Mouse (Mus musculus): ENCODE measurements around the gene Rtn2.

The Rtn2 gene

DNA sequence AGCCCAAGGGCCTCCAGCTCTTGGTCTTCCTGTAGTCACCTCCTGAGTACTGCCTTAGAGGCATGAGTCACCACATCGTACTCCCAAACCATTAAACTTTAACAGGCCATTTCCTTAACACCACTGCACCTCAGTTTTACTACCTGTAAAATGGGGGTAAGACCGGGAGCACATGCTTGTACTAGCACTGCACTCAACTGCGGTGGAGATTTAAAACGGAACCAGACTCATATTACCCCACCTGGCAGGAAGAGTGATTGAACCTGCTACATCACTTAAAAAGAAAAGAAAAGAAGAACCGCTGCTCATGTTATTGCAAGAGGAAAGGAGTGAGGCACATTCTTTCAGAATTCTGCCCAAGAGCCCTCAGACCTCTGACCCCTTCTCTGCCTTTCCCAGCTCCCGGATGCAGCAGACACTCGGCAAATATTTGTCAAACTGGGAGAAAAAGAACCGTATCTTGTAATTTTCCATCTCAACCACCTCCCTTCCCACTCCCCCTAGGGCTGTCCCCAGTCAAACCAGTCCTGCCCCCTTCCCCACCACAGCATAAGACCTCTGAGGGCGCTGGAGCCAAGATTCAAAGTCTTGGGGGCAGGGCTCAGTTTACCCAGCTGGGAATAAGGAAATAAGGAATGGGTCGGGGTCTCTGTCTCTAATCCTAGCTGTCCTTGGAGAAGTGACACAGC is 13.3 kb upstream of the Rtn2 start:
- in situ Hi-C loops (cut with MboI, MseI): no loop called here

DNA sequence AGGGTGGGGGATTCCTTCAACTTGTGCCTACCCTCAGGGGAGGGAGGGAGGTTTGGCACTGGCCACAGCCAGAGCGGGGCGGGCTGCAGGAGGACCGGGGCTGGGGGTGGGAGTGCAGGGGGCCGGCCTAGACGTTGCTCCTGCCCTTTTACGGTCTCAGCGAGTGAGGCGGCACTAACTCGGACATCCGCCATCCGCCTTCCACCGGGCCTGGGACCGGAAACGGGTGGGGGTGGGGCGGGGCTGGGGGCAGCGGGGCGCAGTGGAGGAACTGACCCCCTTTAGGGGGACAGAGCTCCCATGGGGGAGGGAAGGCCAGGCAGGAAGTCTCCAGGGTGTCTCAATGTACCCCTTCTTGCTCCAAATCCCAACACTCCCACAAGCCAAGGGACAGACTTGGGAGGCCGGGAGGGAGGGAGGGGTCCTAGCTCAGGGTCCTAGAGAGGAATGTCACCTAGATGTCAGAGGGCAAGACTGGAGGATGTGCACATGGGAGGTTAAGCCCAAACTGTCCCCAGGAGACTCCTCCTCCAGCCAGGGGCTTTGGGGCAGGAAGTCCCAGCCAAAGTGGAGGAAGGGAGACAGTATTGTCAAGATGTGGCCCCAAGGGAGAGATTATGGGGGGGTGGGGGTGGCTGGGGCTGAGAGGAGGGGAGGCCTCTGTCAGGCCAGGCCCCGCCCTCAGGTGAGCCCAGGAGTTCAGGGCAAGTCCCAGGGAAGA is 12.5 kb upstream of the Rtn2 start:
- in situ Hi-C loops (cut with MboI, MseI): no loop called here

DNA sequence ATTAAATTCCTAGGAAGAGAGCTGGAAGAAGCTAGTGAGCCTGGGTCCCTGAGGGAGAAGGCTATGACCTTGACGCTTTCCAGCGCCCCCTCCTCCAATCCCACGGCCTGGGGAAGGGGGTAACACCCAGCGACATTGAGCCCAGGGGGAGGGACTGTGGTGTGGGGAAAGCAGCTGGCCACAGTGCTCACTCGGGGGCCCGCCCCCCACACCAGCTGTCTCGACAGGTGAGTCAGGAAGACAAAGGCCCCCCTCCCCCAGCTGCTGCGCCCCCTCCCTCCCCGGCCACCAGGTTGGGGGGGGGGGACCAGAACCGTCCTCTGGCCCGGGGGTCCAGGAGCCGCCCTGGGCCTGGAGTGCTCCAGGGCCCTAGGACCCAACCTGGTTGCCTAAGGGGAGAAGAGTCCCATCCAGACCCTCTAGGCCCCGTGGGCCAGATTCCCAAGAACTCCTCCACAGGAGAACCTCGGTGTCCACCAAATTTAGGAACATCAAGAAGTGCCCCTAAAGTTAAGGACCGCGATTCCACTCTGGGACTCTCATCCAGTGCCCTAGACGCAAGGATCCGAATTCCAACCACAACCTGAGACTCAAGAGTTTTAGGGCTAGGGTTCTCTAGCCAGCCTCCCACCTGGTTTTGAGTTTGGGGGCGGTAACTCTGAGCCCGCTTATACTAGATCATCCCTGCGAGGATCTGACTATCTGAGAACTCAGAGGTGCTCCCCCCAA is 11.8 kb upstream of the Rtn2 start:
- in situ Hi-C loops (cut with MboI, MseI): no loop called here

GRCm38 (mm10) chr7:19271238-19272172 is 10.9 kb upstream of the Rtn2 start, which contains the start of gene Vasp:
TSS of gene Vasp (minus strand) at chr7:19271817.
- in situ Hi-C loops (cut with MboI, MseI): no loop called here

- in situ Hi-C loops (cut with MboI, MseI): no loop called here
These were observed 10.2 kb upstream of the Rtn2 start for GRCm38 (mm10) chr7:19272173-19272764.

DNA sequence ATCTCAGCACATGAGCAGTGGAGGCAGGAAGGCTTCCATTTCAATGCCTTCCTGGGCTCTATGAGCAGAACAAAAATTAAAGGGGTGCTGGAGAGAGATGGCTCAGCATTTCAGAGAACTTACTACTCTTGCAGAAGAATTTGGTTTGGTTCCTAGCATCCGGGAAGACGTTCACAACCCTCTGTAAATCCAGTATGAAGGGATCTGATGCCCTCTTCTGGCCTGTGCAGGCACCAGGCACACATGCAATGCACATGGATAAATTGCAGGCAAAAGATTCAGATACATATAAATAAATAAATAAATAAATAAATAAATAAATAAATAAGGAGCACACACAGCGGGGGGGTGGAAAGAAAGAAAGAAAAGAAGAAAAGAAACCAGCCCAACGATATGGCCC is 6.2 kb upstream of the Rtn2 start:
- in situ Hi-C loops (cut with MboI, MseI): no loop called here

- in situ Hi-C loops (cut with MboI, MseI): no loop called here
These were observed 3.4 kb upstream of the Rtn2 start for GRCm38 (mm10) chr7:19279052-19279451.

DNA sequence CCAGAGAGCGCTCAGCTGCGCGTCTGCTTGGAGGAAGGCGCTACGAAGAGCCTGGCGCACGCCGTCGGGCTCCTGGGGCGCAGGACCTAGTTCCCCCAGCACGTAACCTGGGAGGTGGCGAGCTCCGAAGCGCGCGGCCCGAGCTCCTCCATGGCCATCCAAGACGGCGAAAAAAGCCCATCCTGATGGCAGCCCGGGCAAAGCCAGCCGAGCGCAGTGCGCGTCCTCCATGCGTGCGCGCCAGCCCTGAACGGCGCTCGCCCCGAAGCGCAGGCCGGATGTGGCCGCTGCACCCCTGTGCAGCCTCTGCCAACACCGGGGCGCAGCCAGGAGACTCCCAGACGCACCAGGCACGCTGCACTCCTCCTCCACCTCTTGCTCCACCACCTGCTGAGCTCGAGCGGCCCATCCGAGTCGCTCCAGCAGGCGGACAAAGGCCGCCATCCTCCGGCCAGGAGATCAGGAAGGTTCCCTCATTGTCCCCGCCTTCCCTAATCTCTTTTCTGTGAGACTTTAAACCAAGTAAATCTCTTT is 2.8 kb upstream of the Rtn2 start, which contains the start of gene Ppm1n:
Gene Ppm1n (minus strand): TSS at position 484 of the 534 bp plus-strand sequence.
- in situ Hi-C loops (cut with MboI, MseI): loop anchor here (5.0 kb wide), 2 partner anchors 47 to 102 kb away; partner anchors contain the start of gene Eml2

GRCm38 (mm10) chr7:19281680-19282304 is 632 bp upstream of the Rtn2 start:
- in situ Hi-C loops (cut with MboI, MseI): loop anchor here (5.0 kb wide), 2 partner anchors 49 to 104 kb away; partner anchors contain the start of gene Eml2

- in situ Hi-C loops (cut with MboI, MseI): loop anchor here (5.0 kb wide), 2 partner anchors 51 to 106 kb away; partner anchors contain the start of gene Eml2
These were observed 474 bp downstream of the Rtn2 start for GRCm38 (mm10) chr7:19282791-19283405.

DNA sequence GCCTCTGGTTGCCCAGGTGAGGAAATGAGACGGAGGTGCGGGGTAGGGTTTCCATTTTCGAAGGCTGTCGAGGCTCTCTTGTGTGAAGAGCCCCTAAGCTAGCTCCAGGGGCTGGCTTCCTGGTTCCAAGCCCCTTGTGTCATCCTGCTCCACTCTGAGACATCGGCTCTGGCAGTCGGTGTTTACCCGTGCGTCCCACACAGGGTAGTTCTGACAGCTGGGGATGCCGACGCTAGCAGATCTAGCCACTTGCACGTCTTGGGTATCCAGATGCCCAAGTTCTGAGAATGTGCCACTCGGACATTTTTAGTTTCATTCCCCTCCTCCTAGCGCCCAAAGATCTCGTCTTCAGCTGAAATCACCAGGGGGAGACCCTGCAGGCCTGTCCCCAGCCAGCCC is 981 bp downstream of the Rtn2 start:
- in situ Hi-C loops (cut with MboI, MseI): loop anchor here (5.0 kb wide), 2 partner anchors 51 to 106 kb away; partner anchors contain the start of gene Eml2

DNA sequence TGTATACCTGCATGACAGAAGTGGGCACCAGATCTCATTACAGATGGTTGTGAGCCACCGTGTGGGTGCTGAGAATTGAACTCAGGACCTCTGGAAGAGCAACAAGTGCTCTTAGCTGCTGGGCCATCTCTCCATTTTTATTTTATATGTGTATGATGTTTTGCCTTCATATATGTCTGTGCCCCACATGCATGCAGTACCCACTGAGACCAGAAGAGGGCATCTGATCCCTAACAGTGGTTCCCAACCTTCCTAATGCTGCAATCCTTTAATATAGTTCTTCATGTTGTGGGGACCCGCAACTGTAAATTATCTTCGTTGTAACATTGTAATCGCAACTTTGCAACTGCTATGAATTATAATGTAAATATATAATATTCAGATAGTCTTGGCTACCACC is 2.3 kb downstream of the Rtn2 start:
- in situ Hi-C loops (cut with MboI, MseI): loop anchor here (5.0 kb wide), 2 partner anchors 52 to 107 kb away; partner anchors contain the start of gene Eml2

DNA sequence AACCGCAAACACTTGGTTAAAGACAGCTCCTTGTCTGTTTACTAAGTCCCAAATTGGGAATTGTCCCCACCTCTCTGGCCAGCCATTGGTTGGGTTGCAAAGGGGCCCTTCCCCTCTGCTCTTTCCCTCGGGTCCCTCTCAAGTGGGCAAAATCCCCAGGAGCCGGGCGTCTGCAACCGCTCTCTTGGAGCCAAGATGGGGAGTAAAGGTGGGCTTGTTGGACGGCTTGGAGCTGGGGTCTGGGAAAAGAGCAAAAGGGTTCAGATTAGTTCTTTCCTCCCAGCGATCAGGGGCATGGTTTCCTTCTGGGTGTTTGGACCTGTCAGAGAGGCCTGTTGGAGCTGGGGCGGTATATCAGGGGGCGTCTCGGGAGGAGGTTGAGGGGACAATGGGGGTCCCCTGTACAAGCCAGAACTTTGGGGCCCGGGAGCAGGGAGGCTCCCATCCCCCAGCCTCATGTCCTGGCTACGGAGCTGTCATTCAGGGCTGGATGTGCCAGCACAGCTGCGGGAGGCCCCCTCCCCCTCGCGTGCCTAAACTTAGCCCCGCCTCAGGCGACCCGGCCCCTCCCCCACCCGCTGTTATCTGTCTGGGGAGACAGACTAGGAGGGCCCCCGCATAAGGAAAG is 8.7 kb downstream of the Rtn2 start:
- in situ Hi-C loops (cut with MboI, MseI): no loop called here

GRCm38 (mm10) chr7:19295503-19296185 is 13.2 kb downstream of the Rtn2 start:
- in situ Hi-C loops (cut with MboI, MseI): no loop called here

- in situ Hi-C loops (cut with MboI, MseI): no loop called here
These were observed 14.6 kb downstream of the Rtn2 start for GRCm38 (mm10) chr7:19297034-19297433.

DNA sequence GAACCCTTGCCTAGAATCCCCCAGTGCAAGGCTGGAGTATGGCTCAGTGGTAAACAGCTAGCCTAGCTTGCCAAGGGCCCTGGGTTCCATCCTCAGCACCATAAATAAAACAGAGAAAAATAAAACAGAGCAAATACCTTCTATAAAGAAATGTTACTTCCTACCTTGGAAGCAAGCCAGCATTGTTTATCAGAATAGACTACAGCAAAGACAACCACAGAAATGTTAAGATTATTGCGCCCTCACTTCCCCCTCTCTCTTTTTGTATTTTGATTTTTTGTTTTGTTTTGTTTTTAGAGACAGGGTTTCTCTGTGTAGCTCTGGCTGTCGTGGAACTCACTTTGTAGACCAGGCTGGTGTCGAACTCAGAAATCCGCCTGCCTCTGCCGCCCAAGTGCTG is 15.4 kb downstream of the Rtn2 start:
- in situ Hi-C loops (cut with MboI, MseI): no loop called here

GRCm38 (mm10) chr7:19299194-19299593 is 16.8 kb downstream of the Rtn2 start:
- in situ Hi-C loops (cut with MboI, MseI): no loop called here
